ENCODE assay signal across 9 mouse cellular contexts in genomic region chr3:65352278-65353127, GRCm38 (mm10). TPM values are rescaled to one million over a fixed set of nuclear protein-coding genes. Genes with fewer than 3 reads are reported as not detected.
DNase-seq lines count a peak whose midpoint lies in the region; ATAC-seq and TF ChIP-seq lines count a peak whose summit lies in the region.
"Had no signal": no experiment of that assay in that cellular context is flagged by ENCODE, and none has a peak within 500 bp of the region (broad histone marks: within the 10 kb centered on the region; RNA-seq: fewer than 3 reads in every experiment).

No protein-coding gene starts in this region.

- no peak overlapping the region for H3K4me2 ChIP-seq in heart, postnatal 0 days (ENCODE audit: low read depth, low read length)
- no peak overlapping the region for H3K4me2 ChIP-seq in stomach, embryonic 16.5 days (ENCODE audit: low read depth, low read length)
- H3K4me2 ChIP-seq: limb, embryonic 15.5 days had no signal

- no peaks in the 10 kb centered on the region for H3K36me3 ChIP-seq in heart, postnatal 0 days (replicated peaks; ENCODE audit: control insufficient read depth, insufficient read depth, low read length)
- H3K36me3 ChIP-seq in stomach, embryonic 16.5 days (ENCODE audit: control insufficient read depth, insufficient read depth, low read length): no peaks in the 10 kb centered on the region
- H3K36me3 ChIP-seq: limb, embryonic 15.5 days had no signal

- H3K9me3 ChIP-seq in heart, postnatal 0 days (replicated peaks; ENCODE audit: control insufficient read depth, low read length): no peaks in the 10 kb centered on the region
- H3K9me3 ChIP-seq in stomach, embryonic 16.5 days (replicated peaks; ENCODE audit: control insufficient read depth, low read length): no peaks in the 10 kb centered on the region
- H3K9me3 ChIP-seq: limb, embryonic 15.5 days had no signal

- DNase-seq in heart, postnatal 0 days (ENCODE audit: low spot score): peak; percentile 46
- no peak for DNase-seq in heart, postnatal 25 days (ENCODE audit: low spot score)
- DNase-seq in CD4-positive helper T cell, adult 2 months (ENCODE audit: low read depth, low spot score): peak; percentile 46
- peak; percentile 5 for DNase-seq in c-Kit-positive CD71-positive TER-119-positive erythroid progenitor cells, embryonic 14.5 days (ENCODE audit: low spot score)
- DNase-seq in lung, postnatal 10 days: peak; percentile 27
- DNase-seq in left cerebral cortex, adult 8-10 months (ENCODE audit: low spot score in 2 of 2): no peak
- DNase-seq in gastrocnemius, postnatal 10 days: no peak

- H3K27me3 ChIP-seq in heart, postnatal 0 days (ENCODE audit: control insufficient read depth, insufficient read depth, low read length): no peaks in the 10 kb centered on the region
- no peaks in the 10 kb centered on the region for H3K27me3 ChIP-seq in stomach, embryonic 16.5 days (ENCODE audit: control insufficient read depth, insufficient read depth, low read length)
- H3K27me3 ChIP-seq: limb, embryonic 15.5 days had no signal

- 37% methylated on average over 4 of the region's 4 CpGs for WGBS in heart, postnatal 0 days
- WGBS in stomach, embryonic 16.5 days: 38% methylated on average over 4 of the region's 4 CpGs

- TF ChIP-seq CTCF in heart, postnatal 0 days (IDR thresholded peaks at IDR 0.05; ENCODE audit: low read depth): peak; percentile 43

- no peak overlapping the region for H3K27ac ChIP-seq in heart, postnatal 0 days (ENCODE audit: low read depth)
- H3K27ac ChIP-seq in stomach, embryonic 16.5 days (ENCODE audit: low read length): no peak overlapping the region
- H3K27ac ChIP-seq: limb, embryonic 15.5 days had no signal

- TF ChIP-seq EP300 in heart, postnatal 0 days (IDR thresholded peaks at IDR 0.05; ENCODE audit: low read depth): no peak

- no peaks in the 10 kb centered on the region for H3K4me1 ChIP-seq in heart, postnatal 0 days (ENCODE audit: control insufficient read depth, insufficient read depth)
- H3K4me1 ChIP-seq in stomach, embryonic 16.5 days (ENCODE audit: control insufficient read depth, insufficient read depth, low read length): no peaks in the 10 kb centered on the region
- H3K4me1 ChIP-seq: limb, embryonic 15.5 days had no signal

- no peak overlapping the region for H3K9ac ChIP-seq in heart, postnatal 0 days (replicated peaks; ENCODE audit: low read depth, low read length)
- H3K9ac ChIP-seq in stomach, embryonic 16.5 days (ENCODE audit: low read length): no peak overlapping the region
- H3K9ac ChIP-seq: limb, embryonic 15.5 days had no signal

- intact Hi-C loops in heart, postnatal 25 days (cut with DNase I): loop anchor here (2.0 to 10.0 kb wide), 3 partner anchors 34 to 512 kb away; no protein-coding TSS in a partner anchor

- ATAC-seq in heart, postnatal 0 days (ENCODE audit: insufficient read depth, low read depth): no peak
- ATAC-seq in stomach, embryonic 16.5 days (ENCODE audit: insufficient read depth, low FRiP score): peak; percentile 68; the same call in 1 of the 2 replicates

- no peak overlapping the region for H3K4me3 ChIP-seq in heart, postnatal 0 days (ENCODE audit: low read depth, low read length)
- no peak overlapping the region for H3K4me3 ChIP-seq in stomach, embryonic 16.5 days (replicated peaks; ENCODE audit: low read length)
- H3K4me3 ChIP-seq: limb, embryonic 15.5 days had no signal

RNA-seq across cellular contexts. Expression of gene Ssr3, which starts 39.9 kb away (rescaled TPM):
- 136 and 146 TPM in 2 replicates for total RNA-seq in heart, postnatal 0 days (2014; rRNA removed; ENCODE audit: low replicate concordance)
- polyA plus RNA-seq in heart, postnatal 0 days (2015; fragmentation: Nextera tagmentation; extraction: Ambion mirVana): 140 and 141 TPM in 2 replicates
- 100 to 1,000 TPM; 117 to 128 TPM for total RNA-seq in heart, postnatal 25 days (2021)
- polyA plus RNA-seq in stomach, embryonic 16.5 days (2015; fragmentation: Nextera tagmentation; extraction: Ambion mirVana): 327 and 337 TPM in 2 replicates
- 100 to 1,000 TPM in 2 of 4 experiments, 10 to 100 TPM in 2; 95.7 to 105 (median 99.9) TPM for total RNA-seq in left cerebral cortex, adult 8-10 months (2022)
- total RNA-seq in gastrocnemius, postnatal 10 days (2021): 100 to 1,000 TPM; 194 to 210 TPM

Comparison
In these comparisons a context has a peak if more than half of its experiments do, and no peak if none do; other contexts are left out.
1. DNase-seq: peak in heart, postnatal 0 days (single experiment), CD4-positive helper T cell, adult 2 months (single experiment), c-Kit-positive CD71-positive TER-119-positive erythroid progenitor cells, embryonic 14.5 days (single experiment) and lung, postnatal 10 days (single experiment); none in heart, postnatal 25 days (single experiment), left cerebral cortex, adult 8-10 months (0 of 2) and gastrocnemius, postnatal 10 days (single experiment).